Mouse (Mus musculus) effector memory CD4-positive, alpha-beta T cell, adult 7 months (primary cell): ENCODE data around the gene Egfl6. TPM values are rescaled to one million over a fixed set of nuclear protein-coding genes. Genes with fewer than 3 reads are reported as not detected.

Source experiments
- polyA plus RNA-seq: library from polyadenylated mRNA; unstranded; fragments of 100-300 nt; shearing (Covaris generic); gene quantifications from one replicate; pipeline ENCODE4 v1.2.1, GENCODE M21; 2017

The Egfl6 gene
- not detected for polyA plus RNA-seq

DNA sequence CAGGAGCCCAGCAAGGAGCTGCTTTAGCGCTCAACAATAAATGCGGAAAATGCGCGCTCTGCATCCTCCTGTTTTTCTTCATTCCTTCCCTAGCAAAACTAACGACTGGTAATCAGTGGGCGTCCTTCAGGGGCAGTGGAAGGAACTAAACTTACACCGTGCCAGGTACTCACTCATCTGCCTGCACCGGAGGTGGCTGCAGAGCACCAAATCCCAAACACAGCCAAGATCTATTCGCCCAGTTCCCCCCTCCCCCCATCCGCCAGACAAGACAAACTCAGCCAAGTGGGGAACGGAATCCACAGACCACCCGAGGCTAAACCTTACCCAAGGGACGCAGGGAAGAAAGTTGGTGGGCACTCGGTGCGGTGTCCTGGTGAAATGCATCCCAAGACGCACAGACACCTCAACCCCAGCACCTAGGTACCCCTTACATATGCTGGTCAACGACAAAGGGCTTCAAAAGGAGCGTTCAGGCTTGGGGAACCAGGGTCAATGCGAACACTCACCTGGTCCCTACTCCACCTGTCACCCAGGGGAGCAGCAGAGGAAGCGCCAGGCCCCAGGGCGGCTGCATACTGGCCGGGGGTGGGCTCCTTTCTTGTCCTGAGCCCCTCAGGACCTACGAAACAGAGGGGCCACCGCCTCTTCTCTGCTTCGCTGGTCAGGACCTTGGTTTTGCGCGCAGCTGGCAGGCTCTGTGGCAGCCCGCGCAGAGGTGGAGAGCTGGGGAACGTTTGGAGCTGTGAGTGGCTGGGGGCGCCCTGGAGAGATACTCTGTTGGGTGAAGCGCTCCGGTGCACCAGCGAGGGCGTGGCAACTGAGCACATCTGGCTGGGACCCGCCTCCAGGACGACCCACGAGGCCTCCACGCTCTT lies at the start of gene Egfl6:
Egfl6 (minus strand) TSS at position 774 of the 878 bp plus-strand sequence.

GRCm38 (mm10) chrX:166518345-166518744 lies 67.2 kb downstream of the Egfl6 start, which contains the start of gene Tceanc:
Tceanc (minus strand) TSS chrX:166518567.

GRCm38 (mm10) chrX:166479365-166479983 lies 106.0 kb downstream of the Egfl6 start, which contains the start of gene Rab9:
Rab9 (minus strand) TSS chrX:166479867.

Other genes starting within 250 kb of the Egfl6 start
- 14.5 TPM for gene Trappc2, start 145.1 kb downstream of the Egfl6 start, polyA plus RNA-seq
- 7.1 TPM for gene Ofd1, start 145.0 kb downstream of the Egfl6 start, polyA plus RNA-seq
- 28.4 TPM for gene Rab9, start 105.9 kb downstream of the Egfl6 start, polyA plus RNA-seq
- gene Tceanc, start 67.2 kb downstream of the Egfl6 start, polyA plus RNA-seq: 3.5 TPM